Mouse (Mus musculus) erythroid progenitor cell, adult 5-6 weeks (primary cell): ENCODE data around the gene Mettl13. TPM values are rescaled to one million over a fixed set of nuclear protein-coding genes. Genes with fewer than 3 reads are reported as not detected.

ENCODE experiments used
- ATAC-seq: replicated peaks from 2 replicates; pipeline ENCODE4 v1.8.0; 2016; ENCODE audit warnings: moderate number of reproducible peaks, mild to moderate bottlenecking, moderate TSS enrichment, inconsistent platforms; ENCODE audit not compliant: poor library complexity, low FRiP score, severe bottlenecking
- total RNA-seq, 2 experiments: library from RNA; stranded (forward) in 1 of 2; stranded (reverse) in 1 of 2; fragments of 150-400 nt in 1 of 2; fragments of 186-747, 209-891 nt in 1 of 2; gene quantifications; 2 replicates each; pipeline versions ENCODE4 v1.2.3 to v1.2.4; 2015 to 2017; ENCODE audit warnings: low replicate concordance in 2 of 2

Mettl13 gene
- total RNA-seq, 2 experiments from 2014 or later, result 1.7 to 2.5 TPM

- ATAC-seq, result 0 out of 2 replicates have a peak, but pooled peaks have one; percentile 34
Measured at GRCm38 (mm10) chr1:162533766-162534560, 14.4 kb downstream of the Mettl13 start.

GRCm38 (mm10) chr1:162532330-162532729 is 16.0 kb downstream of the Mettl13 start:
- ATAC-seq, result no peak

GRCm38 (mm10) chr1:162531584-162531983 is 16.8 kb downstream of the Mettl13 start:
- no peak for ATAC-seq

GRCm38 (mm10) chr1:162530666-162531065 is 17.7 kb downstream of the Mettl13 start:
- ATAC-seq, result no peak

GRCm38 (mm10) chr1:162529651-162530050 is 18.7 kb downstream of the Mettl13 start:
- ATAC-seq, result no peak

- no peak for ATAC-seq
Measured at GRCm38 (mm10) chr1:162515116-162515515, 33.2 kb downstream of the Mettl13 start.

GRCm38 (mm10) chr1:162510013-162510356 is 38.4 kb downstream of the Mettl13 start:
- ATAC-seq, result 0 out of 2 replicates have a peak, but pooled peaks have one; percentile 32

- 0 out of 2 replicates have a peak, but pooled peaks have one; percentile 43 for ATAC-seq
Measured at GRCm38 (mm10) chr1:162509329-162510012, 38.9 kb downstream of the Mettl13 start.

- ATAC-seq, result no peak
Measured at GRCm38 (mm10) chr1:162508211-162509005, 39.9 kb downstream of the Mettl13 start.

- ATAC-seq, result no peak
Measured at GRCm38 (mm10) chr1:162506516-162506915, 41.8 kb downstream of the Mettl13 start.

- ATAC-seq, result no peak
Measured at GRCm38 (mm10) chr1:162505649-162506048, 42.7 kb downstream of the Mettl13 start.

Other genes with a start within 250 kb of the Mettl13 start
- gene Dnm3, start 70.5 kb downstream of the Mettl13 start, total RNA-seq (2015; ENCODE audit: low replicate concordance), result not detected in 2 replicates
- gene Dnm3, start 70.5 kb downstream of the Mettl13 start, total RNA-seq (2017; ENCODE audit: low replicate concordance), result not detected in 2 replicates
- 16.8 and 17.3 TPM in 2 replicates for gene Vamp4, start 22.0 kb upstream of the Mettl13 start, total RNA-seq (2015; ENCODE audit: low replicate concordance)
- gene Vamp4, start 22.0 kb upstream of the Mettl13 start, total RNA-seq (2017; ENCODE audit: low replicate concordance), result 0.15 and 9.0 TPM in 2 replicates
- gene Myoc, start 90.6 kb upstream of the Mettl13 start, total RNA-seq (2015; ENCODE audit: low replicate concordance), result not detected in 2 replicates
- not detected in 2 replicates for gene Myoc, start 90.6 kb upstream of the Mettl13 start, total RNA-seq (2017; ENCODE audit: low replicate concordance)
- gene Myocos, start 109.7 kb upstream of the Mettl13 start, total RNA-seq (2015; ENCODE audit: low replicate concordance), result not detected in 2 replicates
- gene Myocos, start 109.7 kb upstream of the Mettl13 start, total RNA-seq (2017; ENCODE audit: low replicate concordance), result not detected in 2 replicates
- 117 and 134 TPM in 2 replicates for gene Prrc2c, start 192.0 kb upstream of the Mettl13 start, total RNA-seq (2015; ENCODE audit: low replicate concordance)
- 96.0 and 117 TPM in 2 replicates for gene Prrc2c, start 192.0 kb upstream of the Mettl13 start, total RNA-seq (2017; ENCODE audit: low replicate concordance)